Mouse (Mus musculus) olfactory bulb, adult 2 months (tissue): ENCODE data around the gene Golgb1. TPM values are rescaled to one million over a fixed set of nuclear protein-coding genes. Genes with fewer than 3 reads are reported as not detected.

ENCODE experiments used
- H3K27ac ChIP-seq: fragments of 200-500 bp; 2 replicates; pipeline ENCODE4 v1.5.1; 2012; ENCODE audit warnings: low read depth, low read length; ENCODE audit not compliant: insufficient read depth
- H3K4me1 ChIP-seq: fragments of 200-500 bp; 2 replicates; pipeline ENCODE4 v1.6.1; 2012; ENCODE audit warnings: low read length; ENCODE audit not compliant: control insufficient read depth, insufficient read depth
- H3K4me3 ChIP-seq: fragments of 200-500 bp; 2 replicates; pipeline ENCODE4 v1.5.1; 2012; ENCODE audit warnings: mild to moderate bottlenecking, low read depth, low read length, moderate library complexity; ENCODE audit not compliant: insufficient read depth
- CTCF ChIP-seq: fragments of 200-500 bp; IDR thresholded peaks from 2 replicates; pipeline ENCODE4 v1.5.1; 2012; ENCODE audit warnings: low read depth, mild to moderate bottlenecking, low read length, moderate library complexity; ENCODE audit not compliant: insufficient read depth
- POLR2A ChIP-seq: fragments of 200-500 bp; IDR thresholded peaks from 2 replicates; pipeline ENCODE4 v1.6.1; 2012; ENCODE audit warnings: mild to moderate bottlenecking, low read depth, low read length, moderate library complexity; ENCODE audit not compliant: insufficient read depth
- WGBS: fragments of 180-500 bp; shearing (Covaris S2); methylation state at CpG from one replicate; pipeline ENCODE4 v1.1.7; 2018; 5-methylcytosine and 5-hydroxymethylcytosine counted together
- polyA plus RNA-seq: library from polyadenylated mRNA; stranded (reverse); fragments of >200 nt; gene quantifications from 2 replicates; pipeline ENCODE4 v1.2.4, GENCODE M21; 2012; ENCODE audit warnings: low replicate concordance; ENCODE audit not compliant: missing spikeins, insufficient read depth, insufficient read length

Gene Golgb1
- polyA plus RNA-seq, 1 experiment = 36.6 TPM

DNA sequence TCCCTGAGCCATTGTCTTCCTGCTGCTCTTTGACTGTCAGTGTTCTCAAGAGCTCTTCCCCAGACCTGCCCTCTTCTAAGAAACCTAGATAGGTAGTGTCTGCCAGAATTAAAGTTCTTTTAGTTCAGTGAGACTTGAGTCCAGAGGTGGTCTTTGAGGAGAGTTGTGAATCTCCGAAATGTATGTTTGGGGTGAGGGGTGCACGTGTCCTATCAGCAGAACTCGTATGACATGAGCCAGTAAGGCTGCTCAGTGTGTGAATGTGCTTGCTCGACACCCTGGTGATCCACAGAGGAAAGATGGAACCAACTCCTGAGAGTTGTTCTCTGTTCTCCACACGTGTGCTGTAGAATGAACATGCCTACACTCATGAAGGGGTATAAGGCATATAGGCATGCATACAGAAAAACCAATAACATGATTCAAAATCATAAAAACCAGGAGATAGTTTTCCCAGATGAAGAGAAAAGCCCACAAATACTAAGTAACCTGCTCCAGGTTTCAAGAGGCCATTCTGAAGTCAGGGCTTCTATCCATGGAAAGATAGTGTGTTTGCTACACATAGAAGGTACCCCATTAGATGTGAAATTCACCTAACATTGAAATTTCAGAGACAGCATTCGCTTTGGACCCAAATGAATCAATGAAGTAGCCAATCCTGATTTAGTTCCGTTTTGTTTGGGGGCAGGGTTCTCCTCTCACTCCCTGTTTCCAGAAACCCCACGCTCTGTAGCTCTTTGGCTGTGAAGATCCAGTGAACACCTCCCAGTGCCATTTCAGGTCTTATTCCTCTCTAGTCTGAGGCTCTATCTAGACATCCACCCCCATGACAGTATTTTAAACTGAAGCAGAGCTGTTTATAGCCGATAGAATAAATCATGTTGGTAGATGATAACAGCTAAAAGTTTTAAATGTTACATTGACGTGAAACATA lies 51.8 kb downstream of the Golgb1 start:
- WGBS = 91% methylated on average over 10 of the region's 10 CpGs
- no peak for TF ChIP-seq POLR2A
- Histone ChIP-seq H3K4me3 (no peak overlapping the region), H3K4me1 (no peaks in the 10 kb centered on the region), H3K27ac (no peak overlapping the region)

GRCm38 (mm10) chr16:36927495-36928105 lies 52.7 kb downstream of the Golgb1 start:
- WGBS = 90% methylated on average over 10 of the region's 10 CpGs
- Histone ChIP-seq H3K4me1 (no peaks in the 10 kb centered on the region), H3K4me3 (no peak overlapping the region), H3K27ac (no peak overlapping the region)
- TF ChIP-seq POLR2A (no peak), CTCF (no peak)

- 90% methylated on average over 8 of the region's 8 CpGs for WGBS
- H3K4me1 ChIP-seq = no peaks in the 10 kb centered on the region
- H3K4me3 ChIP-seq = no peak overlapping the region
- TF ChIP-seq CTCF = no peak
- TF ChIP-seq POLR2A = no peak
- no peak overlapping the region for H3K27ac ChIP-seq
Measured at GRCm38 (mm10) chr16:36928106-36928500, 53.2 kb downstream of the Golgb1 start.

DNA sequence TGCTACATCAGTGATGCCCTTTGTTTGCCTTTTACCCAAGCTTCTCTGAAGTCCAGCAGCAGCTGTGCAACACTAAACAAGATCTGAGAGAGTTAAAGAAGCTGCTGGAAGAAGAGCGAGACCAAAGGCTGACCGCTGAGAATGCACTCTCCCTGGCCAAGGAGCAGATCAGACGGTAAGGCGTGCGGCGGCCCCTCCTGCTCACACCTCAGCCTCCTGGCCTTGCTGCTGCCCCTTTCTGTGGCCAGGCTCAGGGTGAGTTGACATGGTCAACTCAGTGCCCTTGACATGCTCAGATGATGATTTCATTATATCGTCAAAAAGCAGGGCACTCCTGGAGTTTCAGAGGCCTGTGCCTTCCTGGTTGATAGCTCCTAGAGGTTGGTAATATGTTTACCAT lies 54.3 kb downstream of the Golgb1 start:
- Histone ChIP-seq H3K4me1 (no peaks in the 10 kb centered on the region), H3K4me3 (no peak overlapping the region), H3K27ac (no peak overlapping the region)
- 94% methylated on average over 7 of the region's 7 CpGs for WGBS
- no peak for TF ChIP-seq CTCF
- no peak for TF ChIP-seq POLR2A

DNA sequence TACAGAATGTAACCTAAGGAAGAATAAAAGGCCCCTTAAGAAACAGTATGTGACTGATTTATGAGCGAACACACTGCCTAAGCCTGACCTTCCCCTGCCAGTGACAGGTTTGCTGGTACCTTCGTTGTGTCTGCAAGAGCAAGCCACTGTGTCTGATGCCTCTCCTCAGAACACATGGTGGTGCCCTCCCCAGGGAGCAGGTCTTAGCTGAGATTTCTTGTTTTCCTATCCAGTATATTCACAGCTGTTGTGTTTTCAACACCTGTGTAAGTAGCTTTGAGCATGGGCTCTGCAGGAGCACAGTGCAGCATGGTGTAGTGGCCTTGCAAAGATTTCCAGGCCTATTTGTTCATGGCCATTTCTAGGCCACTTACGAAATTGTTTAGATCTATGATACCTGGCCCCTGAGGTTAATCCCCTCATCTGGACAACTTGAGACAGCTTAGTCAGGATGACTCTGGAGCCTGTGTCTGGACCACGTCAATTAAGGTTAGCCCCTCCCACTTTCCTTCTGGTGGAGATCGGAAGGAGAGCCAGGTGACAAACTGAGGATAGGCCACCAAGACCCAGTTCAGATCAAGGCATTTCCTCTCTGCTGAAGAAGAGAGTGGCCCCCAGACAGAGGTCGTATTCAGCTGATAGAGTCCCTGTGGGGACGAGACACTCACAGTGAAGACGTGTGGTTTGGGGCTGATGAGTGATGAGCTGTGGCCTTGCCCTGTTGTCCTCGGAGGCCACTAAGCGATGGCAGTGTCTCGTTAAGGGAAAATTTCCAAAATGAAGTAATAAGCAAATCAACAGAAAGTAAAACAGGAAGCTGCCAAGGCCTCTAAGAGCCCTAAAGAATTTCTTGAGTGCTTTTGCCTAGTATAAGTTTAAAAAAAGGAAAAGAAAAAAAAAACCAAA lies 55.5 kb downstream of the Golgb1 start:
- Histone ChIP-seq H3K4me3 (no peak overlapping the region), H3K4me1 (no peaks in the 10 kb centered on the region), H3K27ac (no peak overlapping the region)
- 85% methylated on average over 11 of the region's 11 CpGs for WGBS
- TF ChIP-seq CTCF (no peak), POLR2A (no peak)

- TF ChIP-seq POLR2A (no peak), CTCF (no peak)
- no peak overlapping the region for H3K27ac ChIP-seq
- H3K4me3 ChIP-seq = no peak overlapping the region
- H3K4me1 ChIP-seq = no peaks in the 10 kb centered on the region
- WGBS = 94% methylated on average over 10 of the region's 10 CpGs
Measured at GRCm38 (mm10) chr16:36931381-36931780, 56.4 kb downstream of the Golgb1 start.

- Histone ChIP-seq H3K27ac (no peak overlapping the region), H3K4me1 (no peaks in the 10 kb centered on the region), H3K4me3 (no peak overlapping the region)
- TF ChIP-seq POLR2A (no peak), CTCF (no peak)
- WGBS = 81% methylated on average over 3 of the region's 3 CpGs
Measured at GRCm38 (mm10) chr16:36931976-36932375, 57.0 kb downstream of the Golgb1 start.

DNA sequence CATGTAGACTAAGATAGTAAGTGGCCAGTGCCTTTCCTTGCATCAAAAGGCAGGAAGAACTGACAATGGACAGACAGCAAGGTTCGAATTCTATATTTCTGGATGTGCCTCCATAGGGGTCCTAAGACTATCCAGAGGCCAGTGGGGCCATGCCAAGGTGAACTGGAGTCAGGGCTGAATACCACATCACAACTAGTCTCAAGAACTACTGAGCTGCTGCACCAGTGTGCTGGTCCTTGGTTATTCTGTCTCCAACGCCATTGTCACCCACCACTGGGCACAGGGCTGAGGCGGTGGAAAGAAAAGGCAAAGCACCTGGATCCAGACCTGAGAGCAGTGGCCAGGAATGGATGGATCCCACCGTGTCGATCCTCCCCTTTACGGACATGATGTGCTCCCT lies 57.6 kb downstream of the Golgb1 start:
- H3K4me3 ChIP-seq = no peak overlapping the region
- TF ChIP-seq CTCF = no peak
- no peak for TF ChIP-seq POLR2A
- H3K27ac ChIP-seq = no peak overlapping the region
- H3K4me1 ChIP-seq = no peaks in the 10 kb centered on the region
- WGBS = 94% methylated on average over 6 of the region's 6 CpGs
